Mouse (Mus musculus) skeletal muscle tissue, postnatal 0 days (tissue): ENCODE measurements around the gene Vmn1r6. TPM values are rescaled to one million over a fixed set of nuclear protein-coding genes. Genes with fewer than 3 reads are reported as not detected.

ENCODE experiments used
- polyA plus RNA-seq: library from polyadenylated mRNA; unstranded; fragments of >200 nt; fragmentation: Nextera tagmentation; extraction: Ambion mirVana; gene quantifications from 2 replicates; pipeline ENCODE4 v1.2.1, GENCODE M21; 2015

Gene Vmn1r6
- not detected in 2 replicates for polyA plus RNA-seq

GRCm38 (mm10) chr6:56996943-56997342 lies at the start of gene Vmn1r6:
Gene Vmn1r6, plus strand, starts transcription at chr6:56997243.

GRCm38 (mm10) chr6:56969973-56970372 lies 27.1 kb upstream of the Vmn1r6 start, which contains the start of gene Vmn1r5:
Gene Vmn1r5, plus strand, starts transcription at chr6:56970273.

GRCm38 (mm10) chr6:57025224-57025623 lies 28.2 kb downstream of the Vmn1r6 start, which contains the start of gene Vmn1r7:
Gene Vmn1r7, minus strand, starts transcription at chr6:57025324.

GRCm38 (mm10) chr6:57031984-57032383 lies 34.9 kb downstream of the Vmn1r6 start, which contains the start of gene Vmn1r8:
Gene Vmn1r8, plus strand, starts transcription at chr6:57032284.

Other genes starting within 250 kb of the Vmn1r6 start
- gene Kbtbd2, start 199.4 kb upstream of the Vmn1r6 start, polyA plus RNA-seq = 13.6 and 16.1 TPM in 2 replicates
- gene Fkbp9, start 165.2 kb upstream of the Vmn1r6 start, polyA plus RNA-seq = 89.5 and 124 TPM in 2 replicates
- gene Nt5c3, start 73.3 kb upstream of the Vmn1r6 start, polyA plus RNA-seq = 70.8 and 82.6 TPM in 2 replicates
- gene Vmn1r4, start 73.2 kb upstream of the Vmn1r6 start, polyA plus RNA-seq = 0.21 TPM in 1 of 2 replicates, not detected in the other
- not detected in 2 replicates for gene Vmn1r5, start 27.0 kb upstream of the Vmn1r6 start, polyA plus RNA-seq
- not detected in 2 replicates for gene Vmn1r7, start 28.1 kb downstream of the Vmn1r6 start, polyA plus RNA-seq
- not detected in 2 replicates for gene Vmn1r8, start 35.0 kb downstream of the Vmn1r6 start, polyA plus RNA-seq
- not detected in 2 replicates for gene Vmn1r9, start 69.5 kb downstream of the Vmn1r6 start, polyA plus RNA-seq
- gene Vmn1r10, start 112.2 kb downstream of the Vmn1r6 start, polyA plus RNA-seq = not detected in 2 replicates
- not detected in 2 replicates for gene Vmn1r11, start 136.2 kb downstream of the Vmn1r6 start, polyA plus RNA-seq
- not detected in 2 replicates for gene Vmn1r12, start 159.7 kb downstream of the Vmn1r6 start, polyA plus RNA-seq
- not detected in 2 replicates for gene Vmn1r13, start 206.0 kb downstream of the Vmn1r6 start, polyA plus RNA-seq
- gene Vmn1r14, start 234.4 kb downstream of the Vmn1r6 start, polyA plus RNA-seq = not detected in 2 replicates